Mouse (Mus musculus): ENCODE results near the gene Scn3a.

GRCm38 (mm10) chr2:65416535-65416934 lies 150.9 kb downstream of the Scn3a start:
- no peak for TF ChIP-seq CTCF (IDR thresholded peaks at IDR 0.05; ENCODE audit: low read depth)
- no peak for TF ChIP-seq EP300 (optimal IDR thresholded peaks at IDR 0.05)
